ENCODE assay signal across 8 mouse cellular contexts in the genomic region with DNA sequence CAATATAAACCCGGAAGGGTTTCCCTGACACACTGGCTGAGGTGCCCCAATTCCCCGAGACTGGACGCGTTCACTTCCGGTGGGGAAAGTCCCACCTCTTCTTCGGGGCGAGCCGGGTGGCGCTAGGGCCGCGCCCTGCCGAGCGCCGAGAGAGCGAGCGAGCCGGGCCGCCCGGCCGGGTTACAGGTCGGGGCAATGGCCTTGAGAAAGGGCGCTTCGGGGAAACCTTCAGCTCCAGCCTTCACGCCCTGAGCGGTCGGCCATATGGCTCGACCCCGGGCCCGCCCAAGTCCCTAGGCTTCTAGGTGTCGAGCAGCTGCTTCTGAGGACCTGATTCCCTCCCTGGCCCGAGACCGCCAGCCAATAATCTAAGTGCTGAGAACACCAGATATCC. TPM values are rescaled to one million over a fixed set of nuclear protein-coding genes. Genes with fewer than 3 reads are reported as not detected.
A peak's percentile ranks its signal among the peaks of the same experiment; 100 is the strongest.
DNase-seq lines count a peak whose midpoint lies in the region; ATAC-seq and TF ChIP-seq lines count a peak whose summit lies in the region.

No protein-coding gene starts in this region.

- H3K27me3 ChIP-seq in hindbrain, postnatal 0 days (ENCODE audit: insufficient read depth, low read length) = no peaks in the 10 kb centered on the region

- peak overlapping the region; percentile 59 for H3K4me2 ChIP-seq in hindbrain, postnatal 0 days (ENCODE audit: low read depth, low read length)

- H3K9me3 ChIP-seq in hindbrain, postnatal 0 days (ENCODE audit: low read length) = no peaks in the 10 kb centered on the region

- no peaks in the 10 kb centered on the region for H3K36me3 ChIP-seq in hindbrain, postnatal 0 days (ENCODE audit: insufficient read depth, low read length)

- no peak for TF ChIP-seq CTCF in gastrocnemius, adult 2 months (IDR thresholded peaks at IDR 0.05)
- no peak for TF ChIP-seq CTCF in hindbrain, postnatal 0 days (IDR thresholded peaks at IDR 0.05; ENCODE audit: low read depth)

- 43% methylated on average over 31 of the region's 32 CpGs for WGBS in hindbrain, postnatal 0 days

- H3K9ac ChIP-seq in hindbrain, postnatal 0 days (replicated peaks; ENCODE audit: low read length) = peak overlapping the region; percentile 77; the same call in 1 of the 2 replicates

- peak overlapping the region; percentile 95 for H3K27ac ChIP-seq in gastrocnemius, adult 2 months
- H3K27ac ChIP-seq in hindbrain, postnatal 0 days = peak overlapping the region; percentile 88; the same call in 1 of the 2 replicates

- peak; percentile 94 for ATAC-seq in hindbrain, postnatal 0 days
- peak; percentile 81 for ATAC-seq in megakaryocyte progenitor cell, adult 5-6 weeks (replicated peaks; ENCODE audit: poor library complexity)

- H3K4me3 ChIP-seq in gastrocnemius, adult 2 months = peak overlapping the region; percentile 83
- H3K4me3 ChIP-seq in hindbrain, postnatal 0 days (ENCODE audit: low read length) = peak overlapping the region; percentile 53

- DNase-seq in adipocyte (ENCODE audit: low spot score) = peak; percentile 84
- DNase-seq in cerebellum, postnatal 4 days (ENCODE audit: low spot score in 2 of 2) = peak; percentile 31 to 60
- DNase-seq in gastrocnemius, adult 2 months = peak; percentile 87
- DNase-seq in hindbrain, postnatal 0 days (ENCODE audit: low spot score) = peak; percentile 84
- peak; percentile 38 to 84 for DNase-seq in left cerebral cortex, postnatal 10 days (ENCODE audit: extremely low spot score in 1 of 2, low spot score in 2 of 2)
- DNase-seq in right cerebral cortex, postnatal 25 days = peak; percentile 59
- DNase-seq in yolk sac, embryonic 10.5 days (ENCODE audit: low spot score) = no peak

- H3K4me1 ChIP-seq in hindbrain, postnatal 0 days (ENCODE audit: insufficient read depth, low read length) = no peaks in the 10 kb centered on the region

- intact Hi-C loops in gastrocnemius, adult 2 months (cut with DNase I) = no loop called here
- intact Hi-C loops in left cerebral cortex, postnatal 10 days (cut with DNase I) = no loop called here

RNA-seq across cellular contexts. Expression of gene Rap2c, which starts 1.0 kb away (rescaled TPM):
- total RNA-seq in gastrocnemius, adult 2 months (2021) = 10 to 100 TPM; 21.8 to 23.3 TPM
- total RNA-seq in hindbrain, postnatal 0 days (2014; rRNA removed) = 15.8 and 15.9 TPM in 2 replicates
- polyA plus RNA-seq in hindbrain, postnatal 0 days (2015; fragmentation: Nextera tagmentation; extraction: Ambion mirVana) = 9.9 and 10.1 TPM in 2 replicates
- total RNA-seq in left cerebral cortex, postnatal 10 days (2021) = 10 to 100 TPM; 28.8 to 29.9 TPM
- total RNA-seq in megakaryocyte progenitor cell, adult 5-6 weeks (2015) = 30.1 and 30.2 TPM in 2 replicates
- 17.3 and 22.3 TPM in 2 replicates for total RNA-seq in megakaryocyte progenitor cell, adult 5-6 weeks (2017)
